Mouse (Mus musculus): ENCODE results near the gene Exosc5. TPM values are rescaled to one million over a fixed set of nuclear protein-coding genes. Genes with fewer than 3 reads are reported as not detected.

The Exosc5 gene
- total and polyA plus RNA-seq, 3 experiments = 51.4 to 367 (median 71.6) TPM

DNA sequence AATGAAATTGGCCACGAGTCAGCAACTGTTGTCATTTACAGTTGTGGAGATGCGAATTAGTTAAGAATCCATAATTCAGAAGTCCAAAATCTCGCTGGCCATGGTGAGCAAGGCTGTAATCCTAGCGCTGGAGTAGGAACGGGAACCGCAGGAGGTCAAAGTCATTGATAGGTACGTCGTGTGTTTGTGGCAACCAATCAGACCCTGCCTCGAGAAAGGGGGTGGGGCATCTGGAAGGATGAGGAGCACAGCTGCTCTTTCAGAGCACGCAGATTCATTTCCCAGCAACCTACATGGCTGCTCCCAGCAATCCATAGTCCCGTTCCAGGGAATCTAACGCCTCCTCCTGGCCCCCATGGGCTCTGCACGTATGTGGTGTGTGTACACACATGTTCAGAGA, 40.9 kb downstream of the Exosc5 start:
- H3K9me3 ChIP-seq (replicated peaks) = peaks cover 21% of the 10 kb centered on the region
- TF ChIP-seq GATA2 (IDR thresholded peaks at IDR 0.05; ENCODE audit: borderline replicate concordance, low read depth, low read length) (no peak), POLR2AphosphoS5 (IDR thresholded peaks at IDR 0.05; ENCODE audit: insufficient replicate concordance, low read depth, low read length) (no peak), CTCF (IDR thresholded peaks at IDR 0.05; ENCODE audit: low read depth, low read length) (no peak), GATA1 (IDR thresholded peaks at IDR 0.05; ENCODE audit: borderline replicate concordance, low read length) (no peak), TAL1 (conservative IDR thresholded peaks at IDR 0.05; ENCODE audit: low read depth, low read length) (no peak)
- ATAC-seq (ENCODE audit: extremely low read depth, insufficient number of reproducible peaks, low FRiP score, poor library complexity, severe bottlenecking) (no peak), DNase-seq (ENCODE audit: low spot score) (no peak)
- peaks cover 39% of the 10 kb centered on the region for H3K4me1 ChIP-seq (ENCODE audit: insufficient read depth, low read depth, low read length)
- peaks cover 95% of the 10 kb centered on the region for H3K36me3 ChIP-seq (replicated peaks)
- H3K27me3 ChIP-seq (ENCODE audit: insufficient read depth, low read length) = no peaks in the 10 kb centered on the region
- no peak overlapping the region for H3K4me3 ChIP-seq (ENCODE audit: low read depth, low read length)

DNA sequence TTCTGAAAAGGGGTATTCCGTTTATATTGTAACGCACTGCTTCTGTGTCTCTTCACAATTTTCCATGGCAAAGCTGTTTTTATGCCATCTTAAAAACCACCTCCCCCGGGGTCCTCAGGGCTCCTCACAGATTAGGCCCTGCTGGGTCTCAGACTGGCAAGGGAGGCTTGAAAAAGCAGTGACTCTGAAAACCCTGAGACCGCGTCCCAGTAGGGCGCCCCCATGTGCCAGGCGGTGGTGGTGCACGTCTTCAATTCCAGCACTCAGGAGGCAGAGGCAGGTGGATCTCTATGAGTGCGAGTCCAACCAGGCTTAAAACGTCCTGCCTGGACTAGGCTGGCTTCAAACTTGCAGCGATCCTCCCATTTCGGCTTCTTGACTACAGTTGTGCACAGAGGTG, 41.8 kb downstream of the Exosc5 start:
- DNase-seq (ENCODE audit: low spot score) = no peak
- Histone ChIP-seq H3K27me3 (ENCODE audit: insufficient read depth, low read length) (no peaks in the 10 kb centered on the region), H3K4me1 (ENCODE audit: insufficient read depth, low read depth, low read length) (peaks cover 39% of the 10 kb centered on the region), H3K36me3 (replicated peaks) (peaks cover 95% of the 10 kb centered on the region), H3K4me3 (ENCODE audit: low read depth, low read length) (no peak overlapping the region; the same call in 1 of the 2 replicates), H3K9me3 (replicated peaks) (peaks cover 21% of the 10 kb centered on the region)
- no peak for ATAC-seq (ENCODE audit: extremely low read depth, insufficient number of reproducible peaks, low FRiP score, poor library complexity, severe bottlenecking)
- no peak for TF ChIP-seq GATA1 (IDR thresholded peaks at IDR 0.05; ENCODE audit: borderline replicate concordance, low read length)
- TF ChIP-seq CTCF (IDR thresholded peaks at IDR 0.05; ENCODE audit: low read depth, low read length) = peak; percentile 29; the same call in 1 of the 2 replicates
- no peak for TF ChIP-seq GATA2 (IDR thresholded peaks at IDR 0.05; ENCODE audit: borderline replicate concordance, low read depth, low read length)
- TF ChIP-seq TAL1 (conservative IDR thresholded peaks at IDR 0.05; ENCODE audit: low read depth, low read length) = no peak
- TF ChIP-seq POLR2AphosphoS5 (IDR thresholded peaks at IDR 0.05; ENCODE audit: insufficient replicate concordance, low read depth, low read length) = 0 out of 2 replicates have a peak, but pooled peaks have one; percentile 30

DNA sequence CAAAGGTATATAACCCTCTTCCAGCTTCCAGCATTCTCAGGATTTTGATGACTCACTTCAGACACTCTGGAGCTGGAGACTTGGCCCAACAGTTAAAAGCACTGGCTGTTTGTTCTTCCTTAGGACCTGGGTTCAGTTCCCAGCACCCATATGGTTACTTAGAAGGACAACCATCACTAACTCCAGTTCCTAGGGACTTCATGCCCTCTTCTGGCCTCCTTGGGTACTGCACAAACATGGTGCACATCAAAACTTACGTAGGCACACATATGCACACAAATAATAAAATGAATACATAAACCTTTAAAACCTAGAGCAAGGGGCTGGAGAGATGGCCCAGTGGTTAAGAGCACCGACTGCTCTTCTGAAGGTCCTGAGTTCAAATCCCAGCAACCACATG, 43.4 kb downstream of the Exosc5 start:
- Histone ChIP-seq H3K4me3 (ENCODE audit: low read depth, low read length) (no peak overlapping the region), H3K9me3 (replicated peaks) (peaks cover 21% of the 10 kb centered on the region), H3K4me1 (ENCODE audit: insufficient read depth, low read depth, low read length) (peaks cover 46% of the 10 kb centered on the region), H3K36me3 (replicated peaks) (peaks cover 97% of the 10 kb centered on the region), H3K27me3 (ENCODE audit: insufficient read depth, low read length) (no peaks in the 10 kb centered on the region)
- ATAC-seq (ENCODE audit: extremely low read depth, insufficient number of reproducible peaks, low FRiP score, poor library complexity, severe bottlenecking) (no peak), DNase-seq (ENCODE audit: low spot score) (no peak)
- no peak for TF ChIP-seq GATA1 (IDR thresholded peaks at IDR 0.05; ENCODE audit: borderline replicate concordance, low read length)
- TF ChIP-seq CTCF (IDR thresholded peaks at IDR 0.05; ENCODE audit: low read depth, low read length) = 0 out of 2 replicates have a peak, but pooled peaks have one; percentile 6

DNA sequence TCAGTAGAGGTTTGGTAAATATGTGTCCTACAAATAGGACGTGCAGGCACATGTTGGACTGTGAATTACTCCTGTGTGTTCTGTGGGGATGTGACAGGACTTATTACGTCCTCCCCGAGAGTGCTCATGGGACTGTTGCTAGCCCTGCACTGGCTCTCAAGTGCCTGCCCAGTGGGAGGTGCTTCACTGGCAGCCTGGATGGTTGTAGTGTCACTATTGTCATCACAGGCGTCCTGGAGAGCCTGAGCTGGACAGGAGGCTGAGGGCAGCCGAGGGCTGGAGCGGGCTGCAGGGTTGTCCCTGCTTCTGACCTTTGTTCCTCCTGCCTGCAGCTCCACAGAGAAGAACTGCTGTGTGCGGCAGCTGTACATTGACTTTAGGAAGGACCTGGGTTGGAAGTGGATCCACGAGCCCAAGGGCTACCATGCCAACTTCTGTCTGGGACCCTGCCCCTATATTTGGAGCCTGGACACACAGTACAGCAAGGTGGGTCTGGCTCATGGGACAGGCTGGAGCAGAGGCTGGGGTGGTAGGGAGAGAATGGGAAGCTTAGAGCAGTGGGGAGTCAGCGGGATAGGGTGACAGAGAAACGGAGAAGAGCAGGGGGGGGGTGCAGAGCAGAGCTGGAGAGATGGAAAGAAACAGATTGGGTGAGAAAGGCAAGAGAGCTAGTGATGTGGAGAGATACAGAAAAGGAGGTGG, 45.0 kb downstream of the Exosc5 start:
- Histone ChIP-seq H3K36me3 (replicated peaks) (peaks cover 97% of the 10 kb centered on the region), H3K4me3 (ENCODE audit: low read depth, low read length) (peak overlapping the region; percentile 7; the same call in 1 of the 2 replicates)
- no peak for ATAC-seq (ENCODE audit: extremely low read depth, insufficient number of reproducible peaks, low FRiP score, poor library complexity, severe bottlenecking)

GRCm38 (mm10) chr7:25704716-25705364, 45.9 kb downstream of the Exosc5 start:
- peaks cover 97% of the 10 kb centered on the region for H3K36me3 ChIP-seq (replicated peaks)
- no peaks in the 10 kb centered on the region for H3K27me3 ChIP-seq (ENCODE audit: insufficient read depth, low read length)
- H3K4me3 ChIP-seq (ENCODE audit: low read depth, low read length) = no peak overlapping the region; the same call in 1 of the 2 replicates
- DNase-seq (ENCODE audit: low spot score) = no peak
- H3K9me3 ChIP-seq (replicated peaks) = peaks cover 17% of the 10 kb centered on the region
- H3K4me1 ChIP-seq (ENCODE audit: insufficient read depth, low read depth, low read length) = peaks cover 63% of the 10 kb centered on the region
- no peak for ATAC-seq (ENCODE audit: extremely low read depth, insufficient number of reproducible peaks, low FRiP score, poor library complexity, severe bottlenecking)
- TF ChIP-seq POLR2AphosphoS5 (IDR thresholded peaks at IDR 0.05; ENCODE audit: insufficient replicate concordance, low read depth, low read length) = no peak
- no peak for TF ChIP-seq GATA1 (IDR thresholded peaks at IDR 0.05; ENCODE audit: borderline replicate concordance, low read length)
- no peak for TF ChIP-seq TAL1 (conservative IDR thresholded peaks at IDR 0.05; ENCODE audit: low read depth, low read length)
- no peak for TF ChIP-seq CTCF (IDR thresholded peaks at IDR 0.05; ENCODE audit: low read depth, low read length)
- TF ChIP-seq GATA2 (IDR thresholded peaks at IDR 0.05; ENCODE audit: borderline replicate concordance, low read depth, low read length) = no peak

More for the DNA sequence above, 45.0 kb downstream of the Exosc5 start:
- TF ChIP-seq POLR2AphosphoS5 (IDR thresholded peaks at IDR 0.05; ENCODE audit: insufficient replicate concordance, low read depth, low read length) = no peak
- TF ChIP-seq CTCF (IDR thresholded peaks at IDR 0.05; ENCODE audit: low read depth, low read length) = no peak
- no peak for TF ChIP-seq GATA2 (IDR thresholded peaks at IDR 0.05; ENCODE audit: borderline replicate concordance, low read depth, low read length)
- TF ChIP-seq TAL1 (conservative IDR thresholded peaks at IDR 0.05; ENCODE audit: low read depth, low read length) = no peak
- TF ChIP-seq GATA1 (IDR thresholded peaks at IDR 0.05; ENCODE audit: borderline replicate concordance, low read length) = no peak
- H3K4me1 ChIP-seq (ENCODE audit: insufficient read depth, low read depth, low read length) = peaks cover 57% of the 10 kb centered on the region
- H3K27me3 ChIP-seq (ENCODE audit: insufficient read depth, low read length) = no peaks in the 10 kb centered on the region
- no peak for DNase-seq (ENCODE audit: low spot score)
- H3K9me3 ChIP-seq (replicated peaks) = peaks cover 19% of the 10 kb centered on the region

- no peak for ATAC-seq (ENCODE audit: extremely low read depth, insufficient number of reproducible peaks, low FRiP score, poor library complexity, severe bottlenecking)
- Histone ChIP-seq H3K4me3 (ENCODE audit: low read depth, low read length) (peak overlapping the region; percentile 52; the same call in 1 of the 2 replicates), H3K9me3 (replicated peaks) (peaks cover 13% of the 10 kb centered on the region), H3K36me3 (replicated peaks) (peaks cover 97% of the 10 kb centered on the region), H3K4me1 (ENCODE audit: insufficient read depth, low read depth, low read length) (peaks cover 73% of the 10 kb centered on the region), H3K27me3 (ENCODE audit: insufficient read depth, low read length) (no peaks in the 10 kb centered on the region)
- TF ChIP-seq CTCF (IDR thresholded peaks at IDR 0.05; ENCODE audit: low read depth, low read length) (no peak), POLR2AphosphoS5 (IDR thresholded peaks at IDR 0.05; ENCODE audit: insufficient replicate concordance, low read depth, low read length) (0 out of 2 replicates have a peak, but pooled peaks have one; percentile 59)
- DNase-seq (ENCODE audit: low spot score) = no peak
Observed at GRCm38 (mm10) chr7:25705801-25706251, 46.9 kb downstream of the Exosc5 start.

Measured in G1E (cell line).